Mouse (Mus musculus): Measurements from ENCODE around the gene Lcn12. TPM values are rescaled to one million over a fixed set of nuclear protein-coding genes. Genes with fewer than 3 reads are reported as not detected.
A peak's percentile ranks its signal among the peaks of the same experiment; 100 is the strongest.

Lcn12 gene
- polyA plus RNA-seq, 1 experiment, result not detected

GRCm38 (mm10) chr2:25492988-25493387, 723 bp downstream of the Lcn12 start:
- Histone ChIP-seq H3K4me3 (ENCODE audit: control insufficient read depth, low read depth, low read length) (no peak overlapping the region), H3K27me3 (ENCODE audit: control insufficient read depth, insufficient read depth, low read length) (no peaks in the 10 kb centered on the region), H3K4me1 (ENCODE audit: control insufficient read depth, insufficient read depth, low read length) (no peaks in the 10 kb centered on the region), H3K36me3 (ENCODE audit: control insufficient read depth, insufficient read depth, low read length) (no peaks in the 10 kb centered on the region), H3K27ac (ENCODE audit: control insufficient read depth, insufficient read depth, low read depth, low read length) (no peak overlapping the region)
- TF ChIP-seq POLR2A (IDR thresholded peaks at IDR 0.05; ENCODE audit: control insufficient read depth, low read depth, low read length), result no peak
- TF ChIP-seq CTCF (IDR thresholded peaks at IDR 0.05; ENCODE audit: control insufficient read depth, insufficient read depth, insufficient replicate concordance, low read depth, low read length), result no peak

GRCm38 (mm10) chr2:25488671-25489068, 5.0 kb downstream of the Lcn12 start:
- Histone ChIP-seq H3K27me3 (ENCODE audit: control insufficient read depth, insufficient read depth, low read length) (no peaks in the 10 kb centered on the region), H3K4me3 (ENCODE audit: control insufficient read depth, low read depth, low read length) (no peak overlapping the region), H3K27ac (ENCODE audit: control insufficient read depth, insufficient read depth, low read depth, low read length) (no peak overlapping the region), H3K4me1 (ENCODE audit: control insufficient read depth, insufficient read depth, low read length) (no peaks in the 10 kb centered on the region), H3K36me3 (ENCODE audit: control insufficient read depth, insufficient read depth, low read length) (no peaks in the 10 kb centered on the region)
- no peak for TF ChIP-seq POLR2A (IDR thresholded peaks at IDR 0.05; ENCODE audit: control insufficient read depth, low read depth, low read length)
- no peak for TF ChIP-seq CTCF (IDR thresholded peaks at IDR 0.05; ENCODE audit: control insufficient read depth, insufficient read depth, insufficient replicate concordance, low read depth, low read length)

GRCm38 (mm10) chr2:25487965-25488670, 5.6 kb downstream of the Lcn12 start:
- Histone ChIP-seq H3K27ac (ENCODE audit: control insufficient read depth, insufficient read depth, low read depth, low read length) (no peak overlapping the region), H3K27me3 (ENCODE audit: control insufficient read depth, insufficient read depth, low read length) (no peaks in the 10 kb centered on the region), H3K4me3 (ENCODE audit: control insufficient read depth, low read depth, low read length) (no peak overlapping the region), H3K4me1 (ENCODE audit: control insufficient read depth, insufficient read depth, low read length) (no peaks in the 10 kb centered on the region), H3K36me3 (ENCODE audit: control insufficient read depth, insufficient read depth, low read length) (no peaks in the 10 kb centered on the region)
- TF ChIP-seq POLR2A (IDR thresholded peaks at IDR 0.05; ENCODE audit: control insufficient read depth, low read depth, low read length) (no peak), CTCF (IDR thresholded peaks at IDR 0.05; ENCODE audit: control insufficient read depth, insufficient read depth, insufficient replicate concordance, low read depth, low read length) (no peak)

- H3K4me3 ChIP-seq (ENCODE audit: control insufficient read depth, low read depth, low read length), result no peak overlapping the region
- no peak for TF ChIP-seq CTCF (IDR thresholded peaks at IDR 0.05; ENCODE audit: control insufficient read depth, insufficient read depth, insufficient replicate concordance, low read depth, low read length)
- no peak for TF ChIP-seq POLR2A (IDR thresholded peaks at IDR 0.05; ENCODE audit: control insufficient read depth, low read depth, low read length)
- H3K4me1 ChIP-seq (ENCODE audit: control insufficient read depth, insufficient read depth, low read length), result no peaks in the 10 kb centered on the region
- H3K27ac ChIP-seq (ENCODE audit: control insufficient read depth, insufficient read depth, low read depth, low read length), result no peak overlapping the region
- no peaks in the 10 kb centered on the region for H3K27me3 ChIP-seq (ENCODE audit: control insufficient read depth, insufficient read depth, low read length)
- H3K36me3 ChIP-seq (ENCODE audit: control insufficient read depth, insufficient read depth, low read length), result no peaks in the 10 kb centered on the region
These were observed 8.6 kb downstream of the Lcn12 start for GRCm38 (mm10) chr2:25484901-25485647.

GRCm38 (mm10) chr2:25482969-25483368, 10.7 kb downstream of the Lcn12 start:
- H3K4me3 ChIP-seq (ENCODE audit: control insufficient read depth, low read depth, low read length), result no peak overlapping the region
- no peak for TF ChIP-seq POLR2A (IDR thresholded peaks at IDR 0.05; ENCODE audit: control insufficient read depth, low read depth, low read length)
- 0 out of 2 replicates have a peak, but pooled peaks have one; percentile 34 for TF ChIP-seq CTCF (IDR thresholded peaks at IDR 0.05; ENCODE audit: control insufficient read depth, insufficient read depth, insufficient replicate concordance, low read depth, low read length)
- H3K27ac ChIP-seq (ENCODE audit: control insufficient read depth, insufficient read depth, low read depth, low read length), result no peak overlapping the region
- H3K27me3 ChIP-seq (ENCODE audit: control insufficient read depth, insufficient read depth, low read length), result no peaks in the 10 kb centered on the region
- no peaks in the 10 kb centered on the region for H3K36me3 ChIP-seq (ENCODE audit: control insufficient read depth, insufficient read depth, low read length)
- no peaks in the 10 kb centered on the region for H3K4me1 ChIP-seq (ENCODE audit: control insufficient read depth, insufficient read depth, low read length)

GRCm38 (mm10) chr2:25480541-25480940, 13.2 kb downstream of the Lcn12 start:
- H3K27ac ChIP-seq (ENCODE audit: control insufficient read depth, insufficient read depth, low read depth, low read length), result no peak overlapping the region; the same call in 1 of the 2 replicates
- TF ChIP-seq CTCF (IDR thresholded peaks at IDR 0.05; ENCODE audit: control insufficient read depth, insufficient read depth, insufficient replicate concordance, low read depth, low read length) (no peak), POLR2A (IDR thresholded peaks at IDR 0.05; ENCODE audit: control insufficient read depth, low read depth, low read length) (no peak)
- no peaks in the 10 kb centered on the region for H3K36me3 ChIP-seq (ENCODE audit: control insufficient read depth, insufficient read depth, low read length)
- H3K4me1 ChIP-seq (ENCODE audit: control insufficient read depth, insufficient read depth, low read length), result 0 out of 2 replicates have a peak, but pooled peaks cover 3% of the 10 kb centered on the region
- H3K4me3 ChIP-seq (ENCODE audit: control insufficient read depth, low read depth, low read length), result no peak overlapping the region
- H3K27me3 ChIP-seq (ENCODE audit: control insufficient read depth, insufficient read depth, low read length), result no peaks in the 10 kb centered on the region

- TF ChIP-seq POLR2A (IDR thresholded peaks at IDR 0.05; ENCODE audit: control insufficient read depth, low read depth, low read length) (0 out of 2 replicates have a peak, but pooled peaks have one; percentile 22), CTCF (IDR thresholded peaks at IDR 0.05; ENCODE audit: control insufficient read depth, insufficient read depth, insufficient replicate concordance, low read depth, low read length) (no peak)
- H3K27me3 ChIP-seq (ENCODE audit: control insufficient read depth, insufficient read depth, low read length), result no peaks in the 10 kb centered on the region
- peak overlapping the region; percentile 15; the same call in 1 of the 2 replicates for H3K27ac ChIP-seq (ENCODE audit: control insufficient read depth, insufficient read depth, low read depth, low read length)
- 0 out of 2 replicates have a peak, but pooled peaks cover 3% of the 10 kb centered on the region for H3K4me1 ChIP-seq (ENCODE audit: control insufficient read depth, insufficient read depth, low read length)
- H3K36me3 ChIP-seq (ENCODE audit: control insufficient read depth, insufficient read depth, low read length), result no peaks in the 10 kb centered on the region
- H3K4me3 ChIP-seq (ENCODE audit: control insufficient read depth, low read depth, low read length), result no peak overlapping the region
These were observed 14.0 kb downstream of the Lcn12 start for GRCm38 (mm10) chr2:25479551-25480311.

All from testis, adult 2 months (tissue).